In genomic region chr5:34543114-34543513, GRCm38 (mm10) we compare ENCODE assay signal across 11 mouse cellular contexts. TPM values are rescaled to one million over a fixed set of nuclear protein-coding genes. Genes with fewer than 3 reads are reported as not detected.
DNase-seq lines count a peak whose midpoint lies in the region; ATAC-seq lines count a peak whose summit lies in the region.
"Had no signal": no experiment of that assay in that cellular context is flagged by ENCODE, and none has a peak within 500 bp of the region (broad histone marks: within the 10 kb centered on the region; RNA-seq: fewer than 3 reads in every experiment).

No protein-coding gene starts in this region.

- peak; percentile 45 to 79 for DNase-seq in heart, adult 18-20 months
- DNase-seq in natural killer cell, adult 2 months (ENCODE audit: low spot score in 2 of 2), result peak; percentile 38 to 43
- no peak for DNase-seq in urinary bladder, postnatal 14 days (ENCODE audit: low spot score)
- DNase-seq in embryo, embryonic 10 days (ENCODE audit: low spot score), result no peak
- DNase-seq: cerebellum, postnatal 14 days had no signal

- H3K4me2 ChIP-seq in heart, embryonic 11.5 days, result no peak overlapping the region
- peak overlapping the region; percentile 28 for H3K4me2 ChIP-seq in liver, embryonic 12.5 days
- H3K4me2 ChIP-seq in midbrain, embryonic 15.5 days, result no peak overlapping the region
- H3K4me2 ChIP-seq: neural tube, embryonic 13.5 days had no signal

- no peaks in the 10 kb centered on the region for H3K9me3 ChIP-seq in heart, embryonic 11.5 days (replicated peaks; ENCODE audit: control insufficient read depth, low read length)
- no peaks in the 10 kb centered on the region for H3K9me3 ChIP-seq in liver, embryonic 12.5 days (replicated peaks)
- no peaks in the 10 kb centered on the region for H3K9me3 ChIP-seq in midbrain, embryonic 15.5 days
- H3K9me3 ChIP-seq: neural tube, embryonic 13.5 days had no signal

- WGBS in heart, embryonic 11.5 days (ENCODE audit: insufficient replicate concordance), result 48% methylated on average over 4 of the region's 4 CpGs
- WGBS in liver, embryonic 12.5 days (ENCODE audit: insufficient replicate concordance), result 13% methylated on average over 4 of the region's 4 CpGs
- WGBS in midbrain, embryonic 15.5 days, result 73% methylated on average over 4 of the region's 4 CpGs

- H3K4me1 ChIP-seq in heart, embryonic 11.5 days (ENCODE audit: control insufficient read depth, insufficient read depth, low read length), result no peaks in the 10 kb centered on the region; the same call in 1 of the 2 replicates
- H3K4me1 ChIP-seq in brown adipose tissue, adult 24 weeks (ENCODE audit: control insufficient read depth, insufficient read depth, insufficient read length, low read length), result no peaks in the 10 kb centered on the region
- peaks cover 25% of the 10 kb centered on the region; the same call in 1 of the 2 replicates for H3K4me1 ChIP-seq in liver, embryonic 12.5 days
- no peaks in the 10 kb centered on the region for H3K4me1 ChIP-seq in midbrain, embryonic 15.5 days
- H3K4me1 ChIP-seq: neural tube, embryonic 13.5 days had no signal

- H3K27me3 ChIP-seq in heart, embryonic 11.5 days (ENCODE audit: control insufficient read depth, insufficient read depth, low read length), result no peaks in the 10 kb centered on the region
- peaks cover 11% of the 10 kb centered on the region; the same call in 1 of the 2 replicates for H3K27me3 ChIP-seq in liver, embryonic 12.5 days (replicated peaks)
- no peaks in the 10 kb centered on the region for H3K27me3 ChIP-seq in midbrain, embryonic 15.5 days (replicated peaks)
- H3K27me3 ChIP-seq: neural tube, embryonic 13.5 days had no signal

- no peak overlapping the region for H3K4me3 ChIP-seq in heart, embryonic 11.5 days (ENCODE audit: low read depth, low read length)
- H3K4me3 ChIP-seq in brown adipose tissue, adult 24 weeks (ENCODE audit: insufficient read depth, low read depth, low read length), result peak overlapping the region; percentile 51
- H3K4me3 ChIP-seq in liver, embryonic 12.5 days, result peak overlapping the region; percentile 28
- H3K4me3 ChIP-seq in midbrain, embryonic 15.5 days, result no peak overlapping the region
- H3K4me3 ChIP-seq: neural tube, embryonic 13.5 days had no signal

- no peak overlapping the region for H3K9ac ChIP-seq in heart, embryonic 11.5 days (ENCODE audit: low read depth, low read length)
- H3K9ac ChIP-seq in liver, embryonic 12.5 days, result no peak overlapping the region
- no peak overlapping the region for H3K9ac ChIP-seq in midbrain, embryonic 15.5 days
- H3K9ac ChIP-seq: neural tube, embryonic 13.5 days had no signal

- no peaks in the 10 kb centered on the region for H3K36me3 ChIP-seq in heart, embryonic 11.5 days (ENCODE audit: control insufficient read depth, insufficient read depth, low read length)
- peaks cover 7% of the 10 kb centered on the region; the same call in 1 of the 2 replicates for H3K36me3 ChIP-seq in liver, embryonic 12.5 days
- no peaks in the 10 kb centered on the region for H3K36me3 ChIP-seq in midbrain, embryonic 15.5 days (replicated peaks)
- H3K36me3 ChIP-seq: neural tube, embryonic 13.5 days had no signal

- ATAC-seq in heart, embryonic 11.5 days (replicated peaks; ENCODE audit: insufficient number of reproducible peaks, low FRiP score, low TSS enrichment), result no peak
- ATAC-seq in liver, embryonic 12.5 days, result peak; percentile 46; the same call in 1 of the 2 replicates
- no peak for ATAC-seq in midbrain, embryonic 15.5 days (replicated peaks)

- no peak overlapping the region for H3K27ac ChIP-seq in heart, embryonic 11.5 days (ENCODE audit: low read depth, low read length)
- H3K27ac ChIP-seq in brown adipose tissue, adult 24 weeks (replicated peaks; ENCODE audit: low read depth, low read length), result peak overlapping the region; percentile 64
- H3K27ac ChIP-seq in liver, embryonic 12.5 days, result peak overlapping the region; percentile 33
- no peak overlapping the region for H3K27ac ChIP-seq in midbrain, embryonic 15.5 days
- H3K27ac ChIP-seq: kidney, postnatal 0 days; neural tube, embryonic 13.5 days had no signal

RNA-seq across cellular contexts. Expression of gene Sh3bp2, which starts 17.5 kb away (rescaled TPM):
- total RNA-seq in heart, adult 18-20 months (2021), result 1 to 10 TPM; 2.6 to 3.2 TPM
- polyA plus RNA-seq in heart, embryonic 11.5 days (2014; fragmentation: Nextera tagmentation; extraction: Ambion mirVana), result 4.2 and 5.2 TPM in 2 replicates
- polyA plus RNA-seq in brown adipose tissue, adult 24 weeks (2012; ENCODE audit: insufficient read depth, insufficient read length, missing spikeins), result 2.7 and 3.0 TPM in 2 replicates
- 4.0 and 5.0 TPM in 2 replicates for polyA plus RNA-seq in liver, embryonic 12.5 days (2016; fragmentation: Nextera tagmentation; extraction: Ambion mirVana)
- 25.4 and 25.9 TPM in 2 replicates for polyA plus RNA-seq in midbrain, embryonic 15.5 days (2015; fragmentation: Nextera tagmentation; extraction: Ambion mirVana)

RNA-seq across cellular contexts. Expression of gene Tnip2, which starts 29.3 kb away (rescaled TPM):
- total RNA-seq in heart, adult 18-20 months (2021), result 1 to 10 TPM; 5.7 to 5.9 TPM
- polyA plus RNA-seq in heart, embryonic 11.5 days (2014; fragmentation: Nextera tagmentation; extraction: Ambion mirVana), result 12.7 and 14.2 TPM in 2 replicates
- 4.3 and 4.8 TPM in 2 replicates for polyA plus RNA-seq in brown adipose tissue, adult 24 weeks (2012; ENCODE audit: insufficient read depth, insufficient read length, missing spikeins)
- 7.4 and 10.9 TPM in 2 replicates for polyA plus RNA-seq in liver, embryonic 12.5 days (2016; fragmentation: Nextera tagmentation; extraction: Ambion mirVana)
- 10.9 and 13.0 TPM in 2 replicates for polyA plus RNA-seq in midbrain, embryonic 15.5 days (2015; fragmentation: Nextera tagmentation; extraction: Ambion mirVana)

RNA-seq across cellular contexts. Expression of gene Add1, which starts 30.4 kb away (rescaled TPM):
- total RNA-seq in heart, adult 18-20 months (2021), result 100 to 1,000 TPM; 124 to 133 TPM
- polyA plus RNA-seq in heart, embryonic 11.5 days (2014; fragmentation: Nextera tagmentation; extraction: Ambion mirVana), result 166 and 173 TPM in 2 replicates
- polyA plus RNA-seq in brown adipose tissue, adult 24 weeks (2012; ENCODE audit: insufficient read depth, insufficient read length, missing spikeins), result 62.4 and 72.7 TPM in 2 replicates
- 164 and 166 TPM in 2 replicates for polyA plus RNA-seq in liver, embryonic 12.5 days (2016; fragmentation: Nextera tagmentation; extraction: Ambion mirVana)
- polyA plus RNA-seq in midbrain, embryonic 15.5 days (2015; fragmentation: Nextera tagmentation; extraction: Ambion mirVana), result 218 and 221 TPM in 2 replicates

Comparison
In these comparisons a context has a peak if more than half of its experiments do, and no peak if none do; other contexts are left out.
1. DNase-seq: peak in heart, adult 18-20 months (2 of 2) and natural killer cell, adult 2 months (2 of 2); none in urinary bladder, postnatal 14 days (single experiment) and embryo, embryonic 10 days (single experiment).
2. H3K27ac ChIP-seq: peak in brown adipose tissue, adult 24 weeks (single experiment) and liver, embryonic 12.5 days (single experiment); none in heart, embryonic 11.5 days (single experiment) and midbrain, embryonic 15.5 days (single experiment).
3. H3K4me3 ChIP-seq: peak in brown adipose tissue, adult 24 weeks (single experiment) and liver, embryonic 12.5 days (single experiment); none in heart, embryonic 11.5 days (single experiment) and midbrain, embryonic 15.5 days (single experiment).